Mouse (Mus musculus) splenic B cell, adult 2 months (primary cell): ENCODE data around the gene Gm20503.

Source experiments
- DNase-seq: peaks from one replicate; pipeline ENCODE4 v3.0.0-alpha.2; 2011; ENCODE audit warnings: low read depth, low spot score
- H3K27me3 ChIP-seq: 2 replicates; pipeline ENCODE4 v1.6.1; 2012; ENCODE audit warnings: mild to moderate bottlenecking, low read length, moderate library complexity, mixed read lengths; ENCODE audit not compliant: control insufficient read depth, poor library complexity, insufficient read depth, severe bottlenecking
- H3K36me3 ChIP-seq: 2 replicates; pipeline ENCODE4 v1.6.1; 2012; ENCODE audit warnings: mild to moderate bottlenecking, low read length, moderate library complexity, mixed read lengths; ENCODE audit not compliant: control insufficient read depth, poor library complexity, insufficient read depth, severe bottlenecking

Gene Gm20503

GRCm38 (mm10) chr4:59034918-59035785 is 32.1 kb downstream of the Gm20503 start, which contains the start of gene Gng10:
Gng10 (plus strand) TSS chr4:59035088.
- DNase-seq = peak; percentile 66
- Histone ChIP-seq H3K36me3 (peaks cover 1% of the 10 kb centered on the region; the same call in 1 of the 2 replicates), H3K27me3 (no peaks in the 10 kb centered on the region)

GRCm38 (mm10) chr4:59035786-59036350 is 32.9 kb downstream of the Gm20503 start:
- Histone ChIP-seq H3K27me3 (no peaks in the 10 kb centered on the region), H3K36me3 (peaks cover 1% of the 10 kb centered on the region; the same call in 1 of the 2 replicates)
- DNase-seq = no peak

GRCm38 (mm10) chr4:59036490-59037127 is 33.6 kb downstream of the Gm20503 start:
- H3K36me3 ChIP-seq = peaks cover 1% of the 10 kb centered on the region; the same call in 1 of the 2 replicates
- H3K27me3 ChIP-seq = no peaks in the 10 kb centered on the region
- peak; percentile 87 for DNase-seq

- peaks cover 3% of the 10 kb centered on the region; the same call in 1 of the 2 replicates for H3K36me3 ChIP-seq
- H3K27me3 ChIP-seq = no peaks in the 10 kb centered on the region
- no peak for DNase-seq
Observed at GRCm38 (mm10) chr4:59037525-59037924, 34.5 kb downstream of the Gm20503 start.

GRCm38 (mm10) chr4:59040397-59041287 is 37.6 kb downstream of the Gm20503 start:
- H3K36me3 ChIP-seq = peaks cover 3% of the 10 kb centered on the region; the same call in 1 of the 2 replicates
- H3K27me3 ChIP-seq = no peaks in the 10 kb centered on the region
- DNase-seq = peak; percentile 54

GRCm38 (mm10) chr4:59043074-59043473 is 40.1 kb downstream of the Gm20503 start:
- Histone ChIP-seq H3K36me3 (peaks cover 3% of the 10 kb centered on the region; the same call in 1 of the 2 replicates), H3K27me3 (no peaks in the 10 kb centered on the region)
- DNase-seq = peak; percentile 41

- DNase-seq = no peak
- Histone ChIP-seq H3K36me3 (peaks cover 3% of the 10 kb centered on the region; the same call in 1 of the 2 replicates), H3K27me3 (no peaks in the 10 kb centered on the region)
Observed at GRCm38 (mm10) chr4:59043891-59044290, 40.9 kb downstream of the Gm20503 start.

- DNase-seq = no peak
- no peaks in the 10 kb centered on the region for H3K27me3 ChIP-seq
- no peaks in the 10 kb centered on the region for H3K36me3 ChIP-seq
Observed at GRCm38 (mm10) chr4:59047222-59047621, 44.2 kb downstream of the Gm20503 start.

GRCm38 (mm10) chr4:59051081-59051480 is 48.1 kb downstream of the Gm20503 start:
- no peak for DNase-seq
- no peaks in the 10 kb centered on the region for H3K36me3 ChIP-seq
- H3K27me3 ChIP-seq = no peaks in the 10 kb centered on the region

GRCm38 (mm10) chr4:59057929-59058328 is 54.9 kb downstream of the Gm20503 start:
- DNase-seq = no peak
- no peaks in the 10 kb centered on the region for H3K27me3 ChIP-seq
- no peaks in the 10 kb centered on the region for H3K36me3 ChIP-seq

- H3K27me3 ChIP-seq = no peaks in the 10 kb centered on the region
- no peak for DNase-seq
- H3K36me3 ChIP-seq = no peaks in the 10 kb centered on the region
Observed at GRCm38 (mm10) chr4:59062526-59062925, 59.5 kb downstream of the Gm20503 start.

- Histone ChIP-seq H3K36me3 (no peaks in the 10 kb centered on the region), H3K27me3 (no peaks in the 10 kb centered on the region)
- DNase-seq = no peak
Observed at GRCm38 (mm10) chr4:59069276-59069675, 66.3 kb downstream of the Gm20503 start.

GRCm38 (mm10) chr4:59083430-59083829 is 80.4 kb downstream of the Gm20503 start:
- no peaks in the 10 kb centered on the region for H3K27me3 ChIP-seq
- H3K36me3 ChIP-seq = no peaks in the 10 kb centered on the region
- DNase-seq = peak; percentile 9

GRCm38 (mm10) chr4:59089391-59089790 is 86.4 kb downstream of the Gm20503 start:
- Histone ChIP-seq H3K36me3 (no peaks in the 10 kb centered on the region), H3K27me3 (no peaks in the 10 kb centered on the region)
- DNase-seq = no peak
